Mouse (Mus musculus) heart, embryonic 13.5 days (tissue): ENCODE measurements at regions not wholly inside any gene's neighbourhood (a gene's known extent, or its start where the extent isn't known, plus 50 kb on each side); places are given as distances from the start of the nearest gene placed in this dataset.
"Not testable (repeated sequence)": the region's sequence is repeated elsewhere in the genome, so short reads cannot be mapped to it uniquely, and the experiment has no call there.

ENCODE experiments used
- ATAC-seq: fragments of 200-750 bp; cut with Nextera tagmentation; 2 replicates; pipeline ENCODE4 v1.8.0; 2017; ENCODE audit warnings: moderate TSS enrichment; ENCODE audit not compliant: insufficient number of reproducible peaks, low FRiP score, low TSS enrichment; ENCODE audit errors: extremely low read depth
- H3K27ac ChIP-seq: fragments of 300-500 bp; sonication (generic); replicated peaks from 2 replicates; pipeline ENCODE4 v1.5.1; 2015; ENCODE audit warnings: moderate library complexity, mild to moderate bottlenecking, inconsistent platforms
- H3K27me3 ChIP-seq: fragments of 300-500 bp; sonication (generic); replicated peaks from 2 replicates; pipeline ENCODE4 v1.6.1; 2015; ENCODE audit warnings: mild to moderate bottlenecking, inconsistent platforms
- H3K36me3 ChIP-seq: fragments of 300-500 bp; sonication (generic); 2 replicates; pipeline ENCODE4 v1.6.1; 2015; ENCODE audit warnings: mild to moderate bottlenecking, inconsistent platforms
- H3K4me1 ChIP-seq: fragments of 300-500 bp; sonication (generic); 2 replicates; pipeline ENCODE4 v1.6.1; 2015; ENCODE audit warnings: inconsistent platforms
- H3K4me2 ChIP-seq: fragments of 300-500 bp; sonication (generic); 2 replicates; pipeline ENCODE4 v1.6.1; 2015; ENCODE audit warnings: inconsistent platforms, mild to moderate bottlenecking, moderate library complexity
- H3K4me3 ChIP-seq: fragments of 300-500 bp; sonication (generic); 2 replicates; pipeline ENCODE4 v1.5.1; 2015; ENCODE audit warnings: moderate library complexity, mild to moderate bottlenecking, inconsistent platforms
- H3K9ac ChIP-seq: fragments of 300-500 bp; sonication (generic); 2 replicates; pipeline ENCODE4 v1.6.1; 2015; ENCODE audit warnings: inconsistent platforms, mild to moderate bottlenecking, moderate library complexity
- H3K9me3 ChIP-seq: fragments of 300-500 bp; sonication (generic); 2 replicates; pipeline ENCODE4 v1.6.1; 2016; ENCODE audit warnings: inconsistent platforms
- WGBS: fragments of 180-500 bp; shearing (Covaris S2); methylation state at CpG from one replicate; pipeline ENCODE4 v1.1.7; 2015; ENCODE audit warnings: mixed read lengths; 5-methylcytosine and 5-hydroxymethylcytosine counted together

DNA sequence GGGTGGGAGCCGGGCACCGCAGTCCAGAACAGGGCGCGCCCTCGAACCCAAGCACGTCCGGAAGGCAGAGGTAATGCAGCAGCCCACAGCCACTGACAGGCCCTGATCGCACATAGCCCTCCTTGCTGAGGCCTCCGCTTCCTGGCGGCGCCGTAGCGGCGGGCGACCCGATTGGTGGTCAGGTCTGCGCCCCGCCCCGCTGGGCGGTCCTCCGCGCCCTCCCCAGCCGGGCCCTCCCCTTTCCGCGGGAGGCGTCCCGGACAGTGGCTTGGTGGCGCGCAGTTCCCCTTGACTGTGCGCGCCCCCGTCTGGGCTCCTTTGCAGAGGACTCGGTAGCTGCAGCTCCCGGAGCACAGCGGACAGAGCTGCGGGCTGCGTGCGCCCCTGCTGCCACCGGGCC, 375.5 kb upstream of the Asap2 start:
- not testable (repeated sequence) for ATAC-seq
- under 1% methylated on average over 22 of the region's 39 CpGs for WGBS

More for the DNA sequence above, 375.5 kb upstream of the Asap2 start:
- Histone ChIP-seq H3K4me3 (peak overlapping the region; percentile 48), H3K4me2 (peak overlapping the region; percentile 55)
- H3K27me3 ChIP-seq, H3K27ac ChIP-seq, H3K36me3 ChIP-seq, H3K9ac ChIP-seq, H3K4me1 ChIP-seq, H3K9me3 ChIP-seq: not testable (repeated sequence)
